Mouse (Mus musculus): ENCODE measurements at regions not wholly inside any gene's neighbourhood (a gene's known extent, or its start where the extent isn't known, plus 50 kb on each side); places are given as distances from the start of the nearest gene placed in this dataset.

GRCm38 (mm10) chr11:110588280-110588679 lies 189.4 kb downstream of the Map2k6 start:
- Histone ChIP-seq H3K4me1 (ENCODE audit: control insufficient read depth, insufficient read depth, insufficient read length, low read length) (no peaks in the 10 kb centered on the region), H3K27ac (replicated peaks; ENCODE audit: low read depth, low read length) (no peak overlapping the region), H3K4me3 (ENCODE audit: insufficient read depth, low read depth, low read length) (no peak overlapping the region)

- no peak overlapping the region for H3K27ac ChIP-seq (replicated peaks; ENCODE audit: low read depth, low read length)
- H3K4me3 ChIP-seq (ENCODE audit: insufficient read depth, low read depth, low read length) = no peak overlapping the region
- H3K4me1 ChIP-seq (ENCODE audit: control insufficient read depth, insufficient read depth, insufficient read length, low read length) = no peaks in the 10 kb centered on the region
Observed at GRCm38 (mm10) chr11:110595266-110595862, 196.4 kb downstream of the Map2k6 start.

GRCm38 (mm10) chr11:110605041-110605882 lies 206.3 kb downstream of the Map2k6 start:
- Histone ChIP-seq H3K4me1 (ENCODE audit: control insufficient read depth, insufficient read depth, insufficient read length, low read length) (no peaks in the 10 kb centered on the region), H3K4me3 (ENCODE audit: insufficient read depth, low read depth, low read length) (no peak overlapping the region), H3K27ac (replicated peaks; ENCODE audit: low read depth, low read length) (no peak overlapping the region)

- Histone ChIP-seq H3K4me3 (ENCODE audit: insufficient read depth, low read depth, low read length) (no peak overlapping the region), H3K4me1 (ENCODE audit: control insufficient read depth, insufficient read depth, insufficient read length, low read length) (no peaks in the 10 kb centered on the region), H3K27ac (replicated peaks; ENCODE audit: low read depth, low read length) (no peak overlapping the region)
Observed at GRCm38 (mm10) chr11:110609276-110609675, 210.4 kb downstream of the Map2k6 start.

GRCm38 (mm10) chr11:110610831-110611230 lies 211.9 kb downstream of the Map2k6 start:
- H3K4me3 ChIP-seq (ENCODE audit: insufficient read depth, low read depth, low read length) = no peak overlapping the region
- H3K4me1 ChIP-seq (ENCODE audit: control insufficient read depth, insufficient read depth, insufficient read length, low read length) = no peaks in the 10 kb centered on the region
- H3K27ac ChIP-seq (replicated peaks; ENCODE audit: low read depth, low read length) = no peak overlapping the region

GRCm38 (mm10) chr11:110632001-110632400 lies 233.1 kb downstream of the Map2k6 start:
- no peaks in the 10 kb centered on the region for H3K4me1 ChIP-seq (ENCODE audit: control insufficient read depth, insufficient read depth, insufficient read length, low read length)
- no peak overlapping the region for H3K27ac ChIP-seq (replicated peaks; ENCODE audit: low read depth, low read length)
- no peak overlapping the region for H3K4me3 ChIP-seq (ENCODE audit: insufficient read depth, low read depth, low read length)

GRCm38 (mm10) chr11:110633351-110633750 lies 234.4 kb downstream of the Map2k6 start:
- Histone ChIP-seq H3K4me1 (ENCODE audit: control insufficient read depth, insufficient read depth, insufficient read length, low read length) (no peaks in the 10 kb centered on the region), H3K27ac (replicated peaks; ENCODE audit: low read depth, low read length) (no peak overlapping the region), H3K4me3 (ENCODE audit: insufficient read depth, low read depth, low read length) (no peak overlapping the region)

- H3K27ac ChIP-seq (replicated peaks; ENCODE audit: low read depth, low read length) = no peak overlapping the region
- no peaks in the 10 kb centered on the region for H3K4me1 ChIP-seq (ENCODE audit: control insufficient read depth, insufficient read depth, insufficient read length, low read length)
- H3K4me3 ChIP-seq (ENCODE audit: insufficient read depth, low read depth, low read length) = no peak overlapping the region
Observed at GRCm38 (mm10) chr11:110642485-110642884, 243.6 kb downstream of the Map2k6 start.

- H3K4me1 ChIP-seq (ENCODE audit: control insufficient read depth, insufficient read depth, insufficient read length, low read length) = no peaks in the 10 kb centered on the region
- no peak overlapping the region for H3K27ac ChIP-seq (replicated peaks; ENCODE audit: low read depth, low read length)
- H3K4me3 ChIP-seq (ENCODE audit: insufficient read depth, low read depth, low read length) = no peak overlapping the region
Observed at GRCm38 (mm10) chr11:110649575-110650210, 250.8 kb downstream of the Map2k6 start.

GRCm38 (mm10) chr11:110652068-110652467 lies 253.1 kb downstream of the Map2k6 start:
- Histone ChIP-seq H3K4me1 (ENCODE audit: control insufficient read depth, insufficient read depth, insufficient read length, low read length) (no peaks in the 10 kb centered on the region), H3K4me3 (ENCODE audit: insufficient read depth, low read depth, low read length) (no peak overlapping the region)

GRCm38 (mm10) chr11:110656524-110657156 lies 257.7 kb downstream of the Map2k6 start:
- no peak overlapping the region for H3K4me3 ChIP-seq (ENCODE audit: insufficient read depth, low read depth, low read length)
- no peak overlapping the region for H3K27ac ChIP-seq (replicated peaks; ENCODE audit: low read depth, low read length)

More at GRCm38 (mm10) chr11:110652068-110652467, 253.1 kb downstream of the Map2k6 start:
- H3K27ac ChIP-seq (replicated peaks; ENCODE audit: low read depth, low read length) = no peak overlapping the region

GRCm38 (mm10) chr11:110657854-110658253 lies 258.9 kb downstream of the Map2k6 start:
- Histone ChIP-seq H3K27ac (replicated peaks; ENCODE audit: low read depth, low read length) (no peak overlapping the region), H3K4me1 (ENCODE audit: control insufficient read depth, insufficient read depth, insufficient read length, low read length) (no peaks in the 10 kb centered on the region), H3K4me3 (ENCODE audit: insufficient read depth, low read depth, low read length) (no peak overlapping the region)

More at GRCm38 (mm10) chr11:110656524-110657156, 257.7 kb downstream of the Map2k6 start:
- no peaks in the 10 kb centered on the region for H3K4me1 ChIP-seq (ENCODE audit: control insufficient read depth, insufficient read depth, insufficient read length, low read length)

GRCm38 (mm10) chr11:110670626-110671508 lies 271.9 kb downstream of the Map2k6 start:
- Histone ChIP-seq H3K27ac (replicated peaks; ENCODE audit: low read depth, low read length) (no peak overlapping the region), H3K4me3 (ENCODE audit: insufficient read depth, low read depth, low read length) (no peak overlapping the region), H3K4me1 (ENCODE audit: control insufficient read depth, insufficient read depth, insufficient read length, low read length) (peaks cover 3% of the 10 kb centered on the region; the same call in 1 of the 2 replicates)

- H3K27ac ChIP-seq (replicated peaks; ENCODE audit: low read depth, low read length) = no peak overlapping the region
- H3K4me3 ChIP-seq (ENCODE audit: insufficient read depth, low read depth, low read length) = no peak overlapping the region
- peaks cover 3% of the 10 kb centered on the region; the same call in 1 of the 2 replicates for H3K4me1 ChIP-seq (ENCODE audit: control insufficient read depth, insufficient read depth, insufficient read length, low read length)
Observed at GRCm38 (mm10) chr11:110672941-110673340, 274.0 kb downstream of the Map2k6 start.
